Comparison of ENCODE assay signal across 9 mouse cellular contexts in the genomic region with DNA sequence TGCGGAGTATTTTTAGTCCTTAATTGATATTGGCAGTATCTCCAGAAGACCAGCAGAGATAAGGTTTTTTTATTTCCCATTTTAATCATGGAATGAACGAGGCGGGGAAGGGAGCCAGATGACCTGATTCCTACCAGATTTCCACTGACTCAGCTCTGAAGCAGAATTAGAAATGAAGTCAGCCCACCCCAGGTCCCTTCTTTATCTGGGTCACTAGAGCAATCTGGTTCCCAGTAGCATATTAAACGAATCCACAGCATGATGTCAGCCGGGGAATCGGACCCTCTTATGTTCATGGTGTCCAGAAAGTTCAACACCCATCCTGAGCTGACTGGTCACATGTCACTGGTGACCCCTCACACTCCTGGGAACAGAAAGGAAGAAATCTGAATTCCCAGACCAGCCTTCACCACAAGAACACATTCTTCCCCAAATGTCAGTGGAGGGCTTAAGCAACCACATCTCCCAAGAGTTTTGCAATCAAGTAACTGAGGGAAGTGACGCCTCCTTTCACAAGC.
DNase-seq lines count a peak whose midpoint lies in the region; ATAC-seq and TF ChIP-seq lines count a peak whose summit lies in the region.
"Had no signal": no experiment of that assay in that cellular context is flagged by ENCODE, and none has a peak within 500 bp of the region (broad histone marks: within the 10 kb centered on the region; RNA-seq: fewer than 3 reads in every experiment).

No protein-coding gene starts in this region.

- H3K4me2 ChIP-seq in limb, embryonic 15.5 days: no peak overlapping the region
- no peak overlapping the region for H3K4me2 ChIP-seq in heart, embryonic 16.5 days (ENCODE audit: low read depth, low read length)
- H3K4me2 ChIP-seq in forebrain, postnatal 0 days (ENCODE audit: low read depth): no peak overlapping the region
- H3K4me2 ChIP-seq in forebrain, embryonic 16.5 days (ENCODE audit: low read length): no peak overlapping the region
- H3K4me2 ChIP-seq: midbrain, embryonic 12.5 days had no signal

- 0 out of 2 replicates have a peak, but pooled peaks cover 4% of the 10 kb centered on the region for H3K36me3 ChIP-seq in limb, embryonic 15.5 days
- peaks cover 31% of the 10 kb centered on the region for H3K36me3 ChIP-seq in limb, embryonic 10.5 days
- peaks cover 6% of the 10 kb centered on the region for H3K36me3 ChIP-seq in heart, embryonic 16.5 days (ENCODE audit: control insufficient read depth, insufficient read depth)
- H3K36me3 ChIP-seq in forebrain, postnatal 0 days (ENCODE audit: insufficient read depth): no peaks in the 10 kb centered on the region
- no peaks in the 10 kb centered on the region for H3K36me3 ChIP-seq in forebrain, embryonic 16.5 days (ENCODE audit: control insufficient read depth, insufficient read depth)
- H3K36me3 ChIP-seq: midbrain, embryonic 12.5 days had no signal

- no peak for DNase-seq in limb, embryonic 10.5 days (ENCODE audit: low spot score)
- DNase-seq in cerebellum, adult 18-20 months: peak; percentile 37 to 47
- no peak for DNase-seq in forebrain, postnatal 0 days
- DNase-seq in B cell, adult 2 months: no peak

- TF ChIP-seq CTCF in forebrain, postnatal 0 days (IDR thresholded peaks at IDR 0.05; ENCODE audit: low read depth): no peak

- no peak overlapping the region for H3K9ac ChIP-seq in limb, embryonic 15.5 days
- no peak overlapping the region for H3K9ac ChIP-seq in heart, embryonic 16.5 days (ENCODE audit: low read length)
- no peak overlapping the region for H3K9ac ChIP-seq in forebrain, postnatal 0 days
- H3K9ac ChIP-seq in forebrain, embryonic 16.5 days (replicated peaks; ENCODE audit: low read depth, low read length): no peak overlapping the region
- H3K9ac ChIP-seq: midbrain, embryonic 12.5 days had no signal

- no peaks in the 10 kb centered on the region for H3K27me3 ChIP-seq in limb, embryonic 15.5 days
- no peaks in the 10 kb centered on the region for H3K27me3 ChIP-seq in limb, embryonic 10.5 days (ENCODE audit: low read depth, poor library complexity, severe bottlenecking)
- H3K27me3 ChIP-seq in heart, embryonic 16.5 days (ENCODE audit: control insufficient read depth, insufficient read depth, low read length): no peaks in the 10 kb centered on the region
- H3K27me3 ChIP-seq in forebrain, postnatal 0 days (ENCODE audit: insufficient read depth, low read length): no peaks in the 10 kb centered on the region
- no peaks in the 10 kb centered on the region for H3K27me3 ChIP-seq in forebrain, embryonic 16.5 days (replicated peaks; ENCODE audit: control insufficient read depth, insufficient read depth, low read length)
- H3K27me3 ChIP-seq: midbrain, embryonic 12.5 days had no signal

- no peak overlapping the region for H3K27ac ChIP-seq in limb, embryonic 15.5 days
- no peak overlapping the region for H3K27ac ChIP-seq in limb, embryonic 10.5 days
- peak overlapping the region; percentile 77 for H3K27ac ChIP-seq in heart, embryonic 16.5 days (ENCODE audit: low read length)
- no peak overlapping the region for H3K27ac ChIP-seq in forebrain, postnatal 0 days (ENCODE audit: low read depth, low read length)
- no peak overlapping the region for H3K27ac ChIP-seq in forebrain, embryonic 16.5 days (ENCODE audit: low read length)
- H3K27ac ChIP-seq: midbrain, embryonic 12.5 days had no signal

- WGBS in limb, embryonic 15.5 days: 65% methylated on average over 7 of the region's 7 CpGs
- 90% methylated on average over 7 of the region's 7 CpGs for WGBS in limb, embryonic 10.5 days
- 30% methylated on average over 7 of the region's 7 CpGs for WGBS in heart, embryonic 16.5 days
- WGBS in forebrain, postnatal 0 days: 61% methylated on average over 7 of the region's 7 CpGs
- 75% methylated on average over 7 of the region's 7 CpGs for WGBS in forebrain, embryonic 16.5 days

- ATAC-seq in limb, embryonic 15.5 days (ENCODE audit: insufficient number of reproducible peaks, low FRiP score, low TSS enrichment, low read depth): peak; percentile 21; the same call in 1 of the 2 replicates
- ATAC-seq in heart, embryonic 16.5 days (replicated peaks; ENCODE audit: extremely low read depth, insufficient read depth, low FRiP score): peak; percentile 40
- ATAC-seq in megakaryocyte, adult 5-6 weeks (ENCODE audit: poor library complexity, severe bottlenecking): peak; percentile 88
- ATAC-seq in forebrain, postnatal 0 days: no peak
- ATAC-seq in forebrain, embryonic 16.5 days: no peak

- H3K4me1 ChIP-seq in limb, embryonic 15.5 days: peaks cover 14% of the 10 kb centered on the region
- peaks cover 5% of the 10 kb centered on the region for H3K4me1 ChIP-seq in limb, embryonic 10.5 days
- peaks cover 44% of the 10 kb centered on the region for H3K4me1 ChIP-seq in heart, embryonic 16.5 days (ENCODE audit: control insufficient read depth, insufficient read depth, low read length)
- H3K4me1 ChIP-seq in forebrain, postnatal 0 days (ENCODE audit: insufficient read depth): 0 out of 2 replicates have a peak, but pooled peaks cover 5% of the 10 kb centered on the region
- no peaks in the 10 kb centered on the region for H3K4me1 ChIP-seq in forebrain, embryonic 16.5 days (replicated peaks; ENCODE audit: control insufficient read depth, insufficient read depth, low read length)

- H3K9me3 ChIP-seq in limb, embryonic 15.5 days: no peaks in the 10 kb centered on the region
- H3K9me3 ChIP-seq in limb, embryonic 10.5 days (replicated peaks): no peaks in the 10 kb centered on the region
- H3K9me3 ChIP-seq in heart, embryonic 16.5 days (replicated peaks; ENCODE audit: control insufficient read depth, low read length): no peaks in the 10 kb centered on the region
- H3K9me3 ChIP-seq in forebrain, postnatal 0 days (ENCODE audit: low read length): no peaks in the 10 kb centered on the region
- H3K9me3 ChIP-seq in forebrain, embryonic 16.5 days (ENCODE audit: control insufficient read depth, low read length): no peaks in the 10 kb centered on the region
- H3K9me3 ChIP-seq: midbrain, embryonic 12.5 days had no signal

- no peak overlapping the region for H3K4me3 ChIP-seq in limb, embryonic 15.5 days
- H3K4me3 ChIP-seq in limb, embryonic 10.5 days: no peak overlapping the region
- no peak overlapping the region for H3K4me3 ChIP-seq in heart, embryonic 16.5 days (ENCODE audit: low read length)
- no peak overlapping the region for H3K4me3 ChIP-seq in forebrain, postnatal 0 days (ENCODE audit: low read depth, low read length)
- H3K4me3 ChIP-seq in forebrain, embryonic 16.5 days (replicated peaks; ENCODE audit: low read length): no peak overlapping the region
- H3K4me3 ChIP-seq: midbrain, embryonic 12.5 days had no signal

Comparison
In these comparisons a context has a peak if more than half of its experiments do, and no peak if none do; other contexts are left out.
1. ATAC-seq: peak in limb, embryonic 15.5 days (single experiment), heart, embryonic 16.5 days (single experiment) and megakaryocyte, adult 5-6 weeks (single experiment); none in forebrain, postnatal 0 days (single experiment) and forebrain, embryonic 16.5 days (single experiment).
2. DNase-seq: peak in cerebellum, adult 18-20 months (2 of 2); none in limb, embryonic 10.5 days (single experiment), forebrain, postnatal 0 days (single experiment) and B cell, adult 2 months (0 of 2).